Comparison of ENCODE assay signal across 8 mouse cellular contexts in the genomic region with DNA sequence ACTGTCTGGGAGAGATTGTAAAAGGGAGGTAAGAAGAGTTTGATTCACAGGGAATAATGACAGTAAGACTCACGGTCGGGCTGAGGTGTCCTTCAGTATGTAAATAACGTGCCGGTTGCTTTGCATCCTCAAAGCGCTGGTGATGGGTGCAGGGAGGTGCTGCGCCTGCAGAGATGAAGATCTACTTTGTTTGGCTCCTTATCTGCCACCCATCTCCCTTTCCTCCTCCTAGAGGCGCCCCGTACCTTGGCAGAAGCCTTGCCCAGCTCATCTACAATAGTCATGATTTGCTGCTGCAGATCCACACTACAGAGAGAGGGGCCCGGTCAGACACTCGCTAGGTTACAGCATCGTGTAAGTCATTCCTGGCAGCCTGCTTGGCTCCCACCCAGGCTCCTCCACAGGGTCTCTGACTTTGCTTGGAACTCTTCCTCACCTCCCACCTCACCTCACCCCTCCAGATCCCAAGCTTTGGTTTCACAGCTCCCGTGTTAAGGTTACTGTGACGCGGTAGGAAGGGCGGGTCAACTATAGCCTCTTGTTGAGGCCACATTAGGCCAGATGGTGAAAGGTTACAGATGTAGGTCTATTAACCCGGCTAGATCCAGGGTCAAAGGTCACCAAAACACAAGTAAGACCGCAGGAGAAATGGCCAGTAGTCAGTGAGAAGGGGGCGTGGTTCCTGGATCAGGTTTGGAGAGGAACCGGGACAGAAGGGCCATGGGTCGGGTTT. TPM values are rescaled to one million over a fixed set of nuclear protein-coding genes. Genes with fewer than 3 reads are reported as not detected.
DNase-seq lines count a peak whose midpoint lies in the region; ATAC-seq lines count a peak whose summit lies in the region.

No protein-coding gene starts in this region.

- no peak; the same call in 1 of the 2 replicates for ATAC-seq in megakaryocyte, adult 5-6 weeks (ENCODE audit: poor library complexity, severe bottlenecking)
- ATAC-seq in intestine, embryonic 15.5 days, result peak; percentile 63
- peak; percentile 63 for ATAC-seq in neural tube, embryonic 12.5 days (ENCODE audit: low FRiP score, low read depth)

- peak overlapping the region; percentile 60 for H3K27ac ChIP-seq in intestine, embryonic 15.5 days
- peak overlapping the region; percentile 46 for H3K27ac ChIP-seq in neural tube, embryonic 12.5 days

- H3K4me2 ChIP-seq in intestine, embryonic 15.5 days (replicated peaks), result peak overlapping the region; percentile 80
- peak overlapping the region; percentile 92 for H3K4me2 ChIP-seq in neural tube, embryonic 12.5 days (replicated peaks)

- H3K4me1 ChIP-seq in megakaryocyte, embryonic 14.5 days, result peaks cover 45% of the 10 kb centered on the region
- peaks cover 13% of the 10 kb centered on the region for H3K4me1 ChIP-seq in intestine, embryonic 15.5 days (replicated peaks)
- peaks cover 17% of the 10 kb centered on the region for H3K4me1 ChIP-seq in neural tube, embryonic 12.5 days

- peak overlapping the region; percentile 66 for H3K9ac ChIP-seq in intestine, embryonic 15.5 days
- H3K9ac ChIP-seq in neural tube, embryonic 12.5 days, result peak overlapping the region; percentile 83

- peak; percentile 45 to 67 for DNase-seq in cerebellum, postnatal 14 days
- no peak for DNase-seq in cerebellum, adult 8-10 months
- DNase-seq in spleen, postnatal 10 days (ENCODE audit: low spot score in 2 of 2), result no peak
- DNase-seq in thymus, postnatal 14 days, result no peak

- H3K4me3 ChIP-seq in megakaryocyte, embryonic 14.5 days (replicated peaks), result peak overlapping the region; percentile 96
- H3K4me3 ChIP-seq in intestine, embryonic 15.5 days (replicated peaks), result peak overlapping the region; percentile 70
- H3K4me3 ChIP-seq in neural tube, embryonic 12.5 days, result peak overlapping the region; percentile 70

- no peaks in the 10 kb centered on the region for H3K9me3 ChIP-seq in megakaryocyte, embryonic 14.5 days
- no peaks in the 10 kb centered on the region for H3K9me3 ChIP-seq in intestine, embryonic 15.5 days
- H3K9me3 ChIP-seq in neural tube, embryonic 12.5 days, result no peaks in the 10 kb centered on the region

- H3K36me3 ChIP-seq in megakaryocyte, embryonic 14.5 days (replicated peaks; ENCODE audit: low read length), result peaks cover 72% of the 10 kb centered on the region
- peaks cover 15% of the 10 kb centered on the region for H3K36me3 ChIP-seq in intestine, embryonic 15.5 days
- peaks cover 45% of the 10 kb centered on the region for H3K36me3 ChIP-seq in neural tube, embryonic 12.5 days

- no peaks in the 10 kb centered on the region for H3K27me3 ChIP-seq in megakaryocyte, embryonic 14.5 days (replicated peaks)
- no peaks in the 10 kb centered on the region for H3K27me3 ChIP-seq in intestine, embryonic 15.5 days (replicated peaks)
- no peaks in the 10 kb centered on the region for H3K27me3 ChIP-seq in neural tube, embryonic 12.5 days (replicated peaks)

- WGBS in intestine, embryonic 15.5 days, result 16% methylated on average over 20 of the region's 20 CpGs
- WGBS in neural tube, embryonic 12.5 days, result 23% methylated on average over 20 of the region's 20 CpGs

RNA-seq across cellular contexts. Expression of a gene that starts 0.5 kb away (rescaled TPM):
- polyA plus RNA-seq in megakaryocyte, embryonic 14.5 days (2012; ENCODE audit: insufficient read depth, low replicate concordance), result 15.4 and 23.3 TPM in 2 replicates
- total RNA-seq in megakaryocyte, adult 5-6 weeks (2015), result 8.7 and 10.1 TPM in 2 replicates
- 5.2 and 7.6 TPM in 2 replicates for total RNA-seq in megakaryocyte, adult 5-6 weeks (2017)
- 47.2 and 47.7 TPM in 2 replicates for polyA plus RNA-seq in intestine, embryonic 15.5 days (2015; fragmentation: Nextera tagmentation; extraction: Ambion mirVana)
- 299 and 304 TPM in 2 replicates for polyA plus RNA-seq in neural tube, embryonic 12.5 days (2016; fragmentation: Nextera tagmentation; extraction: Ambion mirVana)

RNA-seq across cellular contexts. Expression of a gene that starts 6.8 kb away (rescaled TPM):
- 5.7 TPM in 1 of 2 replicates, not detected in the other for polyA plus RNA-seq in megakaryocyte, embryonic 14.5 days (2012; ENCODE audit: insufficient read depth, low replicate concordance)
- 29.2 and 35.9 TPM in 2 replicates for total RNA-seq in megakaryocyte, adult 5-6 weeks (2015)
- total RNA-seq in megakaryocyte, adult 5-6 weeks (2017), result 25.0 and 28.9 TPM in 2 replicates
- 126 and 139 TPM in 2 replicates for polyA plus RNA-seq in intestine, embryonic 15.5 days (2015; fragmentation: Nextera tagmentation; extraction: Ambion mirVana)
- polyA plus RNA-seq in neural tube, embryonic 12.5 days (2016; fragmentation: Nextera tagmentation; extraction: Ambion mirVana), result 55.3 and 56.1 TPM in 2 replicates

RNA-seq across cellular contexts. Expression of a gene that starts 6.9 kb away (rescaled TPM):
- polyA plus RNA-seq in megakaryocyte, embryonic 14.5 days (2012; ENCODE audit: insufficient read depth, low replicate concordance), result 28.5 and 36.4 TPM in 2 replicates
- total RNA-seq in megakaryocyte, adult 5-6 weeks (2015), result 82.4 and 93.7 TPM in 2 replicates
- total RNA-seq in megakaryocyte, adult 5-6 weeks (2017), result 131 and 157 TPM in 2 replicates
- 32.4 and 32.9 TPM in 2 replicates for polyA plus RNA-seq in intestine, embryonic 15.5 days (2015; fragmentation: Nextera tagmentation; extraction: Ambion mirVana)
- 60.2 and 61.6 TPM in 2 replicates for polyA plus RNA-seq in neural tube, embryonic 12.5 days (2016; fragmentation: Nextera tagmentation; extraction: Ambion mirVana)

RNA-seq across cellular contexts. Expression of a gene that starts 12.1 kb away (rescaled TPM):
- 101 and 470 TPM in 2 replicates for polyA plus RNA-seq in megakaryocyte, embryonic 14.5 days (2012; ENCODE audit: insufficient read depth, low replicate concordance)
- total RNA-seq in megakaryocyte, adult 5-6 weeks (2015), result 28.4 and 31.8 TPM in 2 replicates
- 3.5 and 9.8 TPM in 2 replicates for total RNA-seq in megakaryocyte, adult 5-6 weeks (2017)
- 25.5 and 31.9 TPM in 2 replicates for polyA plus RNA-seq in intestine, embryonic 15.5 days (2015; fragmentation: Nextera tagmentation; extraction: Ambion mirVana)
- polyA plus RNA-seq in neural tube, embryonic 12.5 days (2016; fragmentation: Nextera tagmentation; extraction: Ambion mirVana), result 26.8 and 30.3 TPM in 2 replicates

RNA-seq across cellular contexts. Expression of a gene that starts 29.7 kb away (rescaled TPM):
- 23.2 and 32.1 TPM in 2 replicates for polyA plus RNA-seq in megakaryocyte, embryonic 14.5 days (2012; ENCODE audit: insufficient read depth, low replicate concordance)
- 87.6 and 118 TPM in 2 replicates for total RNA-seq in megakaryocyte, adult 5-6 weeks (2015)
- total RNA-seq in megakaryocyte, adult 5-6 weeks (2017), result 65.9 and 72.8 TPM in 2 replicates
- 43.1 and 44.2 TPM in 2 replicates for polyA plus RNA-seq in intestine, embryonic 15.5 days (2015; fragmentation: Nextera tagmentation; extraction: Ambion mirVana)
- polyA plus RNA-seq in neural tube, embryonic 12.5 days (2016; fragmentation: Nextera tagmentation; extraction: Ambion mirVana), result 43.3 and 45.9 TPM in 2 replicates

Comparison
In these comparisons a context has a peak if more than half of its experiments do, and no peak if none do; other contexts are left out.
1. DNase-seq: peak in cerebellum, postnatal 14 days (2 of 2); none in cerebellum, adult 8-10 months (single experiment), spleen, postnatal 10 days (0 of 2) and thymus, postnatal 14 days (single experiment).
2. Peak in every context shown above with its lines, with median percentiles within 50 percentile points of each other: H3K4me3 ChIP-seq.